Mouse (Mus musculus) ovary, postnatal 10 days (tissue): ENCODE measurements around the gene Sfmbt1.

Experiments
- DNase-seq: peaks from one replicate; pipeline ENCODE4 v3.0.0; 2022; ENCODE audit warnings: low spot score

The Sfmbt1 gene

GRCm38 (mm10) chr14:30714799-30715617 lies at the start of gene Sfmbt1:
Gene Sfmbt1, plus strand, starts transcription at chr14:30714849.
- DNase-seq: no peak

- no peak for DNase-seq
Observed at GRCm38 (mm10) chr14:30666061-30666460, 48.6 kb upstream of the Sfmbt1 start.

GRCm38 (mm10) chr14:30666604-30667003 lies 48.0 kb upstream of the Sfmbt1 start:
- no peak for DNase-seq

GRCm38 (mm10) chr14:30670161-30670560 lies 44.5 kb upstream of the Sfmbt1 start:
- no peak for DNase-seq

- DNase-seq: no peak
Observed at GRCm38 (mm10) chr14:30671095-30671985, 43.3 kb upstream of the Sfmbt1 start.

GRCm38 (mm10) chr14:30671986-30672312 lies 42.7 kb upstream of the Sfmbt1 start:
- DNase-seq: peak; percentile 81

GRCm38 (mm10) chr14:30674947-30675346 lies 39.7 kb upstream of the Sfmbt1 start:
- DNase-seq: no peak

- no peak for DNase-seq
Observed at GRCm38 (mm10) chr14:30682131-30682530, 32.5 kb upstream of the Sfmbt1 start.

GRCm38 (mm10) chr14:30690685-30691084 lies 24.0 kb upstream of the Sfmbt1 start:
- DNase-seq: no peak

GRCm38 (mm10) chr14:30692439-30692838 lies 22.2 kb upstream of the Sfmbt1 start:
- DNase-seq: no peak

GRCm38 (mm10) chr14:30694786-30695185 lies 19.9 kb upstream of the Sfmbt1 start:
- no peak for DNase-seq

GRCm38 (mm10) chr14:30695609-30696008 lies 19.0 kb upstream of the Sfmbt1 start:
- DNase-seq: peak; percentile 39

- no peak for DNase-seq
Observed at GRCm38 (mm10) chr14:30697407-30698052, 17.1 kb upstream of the Sfmbt1 start.

- DNase-seq: no peak
Observed at GRCm38 (mm10) chr14:30699656-30700055, 15.0 kb upstream of the Sfmbt1 start.

GRCm38 (mm10) chr14:30702512-30702911 lies 12.1 kb upstream of the Sfmbt1 start:
- no peak for DNase-seq

- DNase-seq: no peak
Observed at GRCm38 (mm10) chr14:30703079-30703478, 11.6 kb upstream of the Sfmbt1 start.

GRCm38 (mm10) chr14:30704098-30704855 lies 10.4 kb upstream of the Sfmbt1 start:
- no peak for DNase-seq

- no peak for DNase-seq
Observed at GRCm38 (mm10) chr14:30711892-30712291, 2.8 kb upstream of the Sfmbt1 start.

- no peak for DNase-seq
Observed at GRCm38 (mm10) chr14:30713769-30714168, 880 bp upstream of the Sfmbt1 start.

- DNase-seq: peak; percentile 64
Observed at GRCm38 (mm10) chr14:30715618-30716050, 985 bp downstream of the Sfmbt1 start.

GRCm38 (mm10) chr14:30716051-30716952 lies 1.7 kb downstream of the Sfmbt1 start:
- peak; percentile 36 for DNase-seq
